Mouse (Mus musculus): Measurements from ENCODE around the gene Tmem245.

Tmem245 gene

DNA sequence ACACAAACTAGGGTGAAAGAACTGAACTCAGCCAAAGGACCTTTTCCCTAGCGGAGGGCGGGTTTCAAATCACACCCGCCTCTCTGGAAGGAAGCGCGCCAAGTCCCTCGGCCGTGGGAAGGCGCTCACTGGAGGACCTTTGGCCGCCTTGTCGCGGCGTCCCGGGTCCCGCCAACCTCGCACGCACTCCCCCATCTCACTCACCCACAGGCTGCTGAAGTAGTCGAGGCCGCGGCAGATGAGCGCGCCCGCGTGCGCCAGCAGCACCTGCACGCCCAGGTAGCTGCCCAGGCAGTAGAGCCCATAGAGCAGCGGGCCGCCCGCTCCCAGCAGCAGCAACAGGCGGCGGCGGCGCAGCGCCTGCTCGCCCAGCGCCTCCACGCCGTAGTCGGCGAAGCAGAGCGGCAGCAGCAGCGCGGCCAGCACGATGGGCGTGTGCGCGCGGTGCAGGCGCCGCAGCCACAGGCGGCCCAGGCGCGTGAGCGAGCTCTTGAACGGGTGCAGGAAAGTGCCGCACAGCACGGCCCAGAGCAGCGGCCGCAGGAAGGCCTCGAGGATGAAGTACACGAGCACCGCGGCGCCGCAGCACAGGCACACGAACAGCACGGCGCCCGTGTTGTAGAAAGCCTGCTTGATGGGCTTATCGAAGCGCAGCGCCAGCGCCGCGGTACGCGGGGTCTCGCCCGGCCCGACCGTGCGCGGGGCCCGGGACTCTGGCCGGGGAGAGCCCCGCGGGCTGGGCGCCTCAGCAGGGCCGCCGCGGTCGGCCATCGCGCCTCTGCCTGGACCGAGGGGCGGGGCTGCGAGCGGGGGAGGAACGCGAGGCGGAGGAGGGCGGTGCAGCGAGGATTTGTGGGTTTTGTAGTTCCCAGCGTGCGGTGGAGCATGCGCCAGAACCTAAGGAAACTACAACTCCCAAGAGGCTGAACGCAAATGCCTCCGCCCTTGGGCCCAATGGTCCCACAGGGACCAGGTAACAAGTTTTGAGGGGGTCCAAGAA is at the start of gene Tmem245:
TSS of gene Tmem245 (minus strand) at position 797 of the 1,000 bp plus-strand sequence.
- DNase-seq, result peak; percentile 98

DNA sequence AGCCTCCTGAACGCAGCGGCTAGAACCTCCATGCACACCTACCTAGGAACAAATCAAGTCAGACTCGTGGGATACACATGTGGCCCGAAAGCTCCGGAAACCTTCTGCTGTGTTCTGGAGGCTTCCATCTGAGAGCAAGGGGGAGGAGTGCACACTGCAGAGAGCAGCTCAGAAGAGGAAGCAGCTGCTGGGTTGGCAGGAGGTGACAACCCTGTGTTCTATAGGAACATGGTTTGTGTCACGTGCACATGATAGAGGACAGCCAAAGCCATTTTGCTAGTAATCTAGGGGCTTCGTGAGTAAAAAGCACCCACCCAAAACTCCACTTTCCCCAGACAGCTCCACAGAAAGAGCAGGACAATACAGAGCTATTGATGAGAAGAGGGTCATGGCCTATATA is 46.1 kb upstream of the Tmem245 start:
- DNase-seq, result no peak

DNA sequence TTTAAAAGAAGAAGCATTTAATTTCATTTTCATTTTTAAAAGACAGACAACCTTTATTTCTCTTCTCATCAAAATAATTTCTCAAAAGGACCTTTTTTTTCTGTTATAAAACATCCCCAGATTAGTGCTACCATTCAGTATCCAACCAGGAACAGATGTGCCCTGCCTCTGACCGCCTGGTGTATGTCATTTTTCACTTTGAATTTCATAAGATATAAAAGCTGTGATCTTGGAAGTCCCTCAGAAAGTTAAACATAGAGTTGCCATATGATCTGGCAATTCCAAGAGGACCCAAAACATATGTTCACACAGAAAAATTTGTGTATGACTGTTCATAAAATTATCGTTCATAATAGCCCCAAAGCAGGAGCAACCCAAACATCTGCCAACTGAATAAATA is 44.7 kb upstream of the Tmem245 start:
- peak; percentile 24 for DNase-seq

DNA sequence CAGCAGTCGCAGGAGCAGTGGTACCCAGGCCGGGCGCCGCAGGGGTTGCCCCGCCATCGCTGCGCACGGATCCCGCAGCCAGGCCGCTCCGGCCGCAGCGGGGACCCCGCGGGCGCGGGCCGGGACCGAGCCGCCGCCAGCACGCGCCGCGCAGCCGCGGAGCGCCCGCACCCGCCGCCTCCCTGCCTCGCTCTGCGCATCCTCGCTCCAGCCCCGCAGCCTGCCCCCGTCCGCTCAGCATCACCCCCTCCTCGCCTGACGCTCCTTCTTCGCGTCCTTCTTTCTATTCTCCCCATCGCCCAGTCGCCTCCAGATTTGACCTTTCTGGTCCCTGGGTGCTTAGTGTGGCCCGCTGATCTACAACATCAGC is 43.0 kb upstream of the Tmem245 start, which contains the start of gene Frrs1l:
TSS of gene Frrs1l (minus strand) at position 177 of the 370 bp plus-strand sequence.
- no peak for DNase-seq

DNA sequence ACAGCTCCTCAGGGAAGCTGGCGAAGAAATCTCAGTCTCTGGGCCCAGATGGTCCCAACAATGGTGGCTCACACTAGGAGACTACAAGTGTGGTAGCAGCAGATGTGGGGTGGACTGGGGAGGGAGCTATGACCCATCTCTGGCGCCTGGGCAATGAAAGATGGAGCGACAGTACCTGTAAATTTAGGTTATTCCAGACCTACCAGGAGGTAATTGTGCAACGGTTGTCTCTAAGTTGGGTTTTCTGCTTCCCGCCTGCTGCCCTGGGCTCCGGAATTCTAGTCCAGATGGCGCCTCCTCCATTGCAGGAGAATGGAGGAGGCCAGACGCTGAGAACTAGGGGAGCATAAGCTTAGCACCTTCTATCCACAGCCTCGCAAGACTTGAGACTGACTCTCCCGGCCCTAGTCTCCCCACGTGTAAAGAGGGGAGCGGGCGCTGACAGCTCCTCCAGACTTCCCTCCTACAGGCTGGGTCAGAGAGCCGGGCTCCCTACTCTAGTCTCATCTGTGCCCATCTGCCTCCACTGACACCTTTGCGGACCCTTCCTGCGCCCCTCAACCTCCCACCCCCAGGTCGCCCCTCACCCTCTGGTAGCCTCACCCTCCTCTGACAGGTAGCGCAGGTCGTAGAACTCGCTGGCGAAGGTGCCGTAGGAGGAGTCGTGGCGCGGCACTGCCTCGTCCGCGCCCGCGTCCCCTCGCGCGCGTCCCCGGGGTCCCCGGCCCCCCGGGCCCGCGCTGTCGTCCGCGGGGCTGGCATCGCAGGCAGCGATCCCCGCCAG is 42.4 kb upstream of the Tmem245 start:
- DNase-seq, result no peak

GRCm38 (mm10) chr4:56965586-56966179 is 18.4 kb upstream of the Tmem245 start:
- DNase-seq, result no peak

GRCm38 (mm10) chr4:56963687-56964086 is 16.4 kb upstream of the Tmem245 start:
- DNase-seq, result no peak

- DNase-seq, result no peak
Observed at GRCm38 (mm10) chr4:56961320-56961925, 14.2 kb upstream of the Tmem245 start.

GRCm38 (mm10) chr4:56957518-56957917 is 10.3 kb upstream of the Tmem245 start:
- DNase-seq, result no peak

DNA sequence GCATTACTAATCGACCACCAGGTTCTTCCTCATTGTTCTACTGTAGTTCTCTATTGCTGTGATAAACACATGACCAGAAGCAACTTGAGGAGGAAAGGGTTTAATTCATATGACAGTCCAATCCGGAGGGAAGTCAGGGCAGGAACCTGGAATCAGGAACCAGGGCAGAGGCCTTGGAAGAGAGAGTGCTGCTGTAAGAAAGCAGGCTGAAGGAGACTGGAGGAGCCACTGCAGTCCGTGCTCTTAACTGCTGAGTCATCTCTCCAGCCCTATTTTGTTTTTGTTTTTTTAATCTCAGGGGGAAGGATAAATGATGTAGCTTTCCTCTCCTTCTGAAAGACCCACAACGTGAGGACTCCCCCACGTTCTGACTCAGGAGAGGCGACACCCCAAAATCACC is 6.0 kb upstream of the Tmem245 start:
- no peak for DNase-seq

DNA sequence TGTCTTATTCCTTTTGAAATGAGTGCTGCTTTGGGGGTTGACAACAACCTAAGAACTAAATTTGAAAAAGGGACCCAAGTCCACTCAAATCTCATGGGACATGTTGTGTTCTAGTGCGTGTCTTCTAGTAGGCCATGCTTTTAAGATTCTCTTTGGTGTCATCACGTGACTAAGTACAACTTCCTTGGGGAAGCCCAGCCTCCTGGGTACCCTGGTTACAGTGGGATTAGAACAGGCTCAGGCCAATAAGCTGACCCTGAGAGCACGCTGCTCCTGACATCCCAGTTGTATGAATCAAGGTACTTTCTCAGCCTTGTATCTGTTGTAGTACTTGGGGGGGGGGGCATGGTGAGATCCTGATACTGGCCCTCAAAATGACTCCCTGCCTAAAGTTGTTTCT is 4.5 kb upstream of the Tmem245 start:
- DNase-seq, result no peak

DNA sequence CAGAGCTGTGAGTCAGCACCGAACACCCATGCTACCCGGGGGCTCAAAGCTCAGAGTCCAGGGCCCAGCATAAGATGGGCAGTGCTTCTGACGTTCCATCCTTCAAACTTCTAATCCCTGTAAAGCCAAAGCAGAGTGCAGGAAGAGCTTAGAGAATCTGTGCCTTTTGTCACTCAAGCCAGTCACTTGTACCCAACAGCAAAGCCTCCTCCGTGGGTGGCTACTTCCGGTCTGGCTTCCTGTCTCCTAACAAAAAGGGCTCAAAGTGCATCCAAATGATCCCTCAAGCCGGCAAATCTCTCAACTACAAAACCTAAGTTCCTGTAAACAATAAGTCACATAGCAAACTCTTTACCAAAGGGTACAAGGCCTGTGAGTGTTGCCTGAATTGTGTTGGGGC is 2.3 kb upstream of the Tmem245 start:
- DNase-seq, result no peak

DNA sequence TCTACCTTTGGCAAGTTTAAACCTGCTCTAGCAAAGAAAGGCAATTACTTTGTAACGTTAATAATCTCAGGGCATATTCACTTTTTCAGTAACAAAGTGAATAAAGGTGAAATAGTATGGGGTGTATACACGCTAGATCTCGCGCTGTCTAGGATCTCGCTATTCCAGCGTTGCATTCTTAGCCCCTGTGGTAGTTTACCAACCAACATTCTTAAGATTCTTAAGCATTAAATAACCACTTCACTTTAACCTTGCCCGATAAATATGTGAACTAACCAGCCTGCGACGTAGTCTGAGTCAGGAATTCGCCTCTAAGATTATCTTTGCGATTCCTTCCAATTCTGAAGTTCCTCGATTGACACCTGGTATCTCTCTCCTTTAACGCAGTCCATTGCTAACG is 1.1 kb downstream of the Tmem245 start:
- DNase-seq, result peak; percentile 43

DNA sequence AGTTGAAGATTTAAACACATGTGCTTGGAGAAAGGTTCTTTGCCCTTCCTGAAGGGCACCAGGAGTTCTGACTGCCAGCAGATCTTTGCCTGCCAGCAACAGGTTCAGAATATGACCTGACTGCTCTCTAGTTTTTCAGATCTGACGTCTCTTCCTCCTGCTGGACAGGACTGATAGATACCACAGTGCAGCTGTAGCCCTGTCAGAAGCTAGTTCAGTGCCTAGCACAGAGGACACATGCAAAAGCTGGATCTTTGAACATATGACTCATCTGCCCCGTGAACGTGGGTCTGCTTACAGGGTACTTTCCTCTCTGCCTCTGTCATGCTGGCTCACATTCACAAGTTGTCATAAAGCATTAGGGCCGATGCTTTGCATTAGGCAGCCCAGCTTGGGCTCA is 3.0 kb downstream of the Tmem245 start:
- no peak for DNase-seq

DNA sequence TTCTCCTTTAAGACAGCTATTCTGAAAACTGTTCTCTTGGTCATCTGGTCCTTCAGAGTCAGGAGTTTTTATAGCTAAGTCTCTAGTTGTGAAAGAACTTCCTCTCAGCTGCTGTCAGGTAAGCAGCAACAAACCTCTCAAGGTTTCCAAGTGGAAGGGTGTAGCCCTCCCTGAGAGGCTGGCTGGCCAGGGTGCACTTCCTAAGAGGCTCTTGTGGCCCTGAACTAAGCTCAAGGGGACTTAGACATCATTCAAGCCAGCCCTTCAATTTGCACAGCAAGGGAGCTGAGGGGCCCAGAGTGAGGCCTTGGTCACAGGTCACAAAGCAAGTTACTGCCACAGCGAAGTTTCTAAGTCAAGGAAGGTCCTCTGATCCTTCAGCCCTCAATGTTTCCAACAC is 4.0 kb downstream of the Tmem245 start:
- peak; percentile 87 for DNase-seq

- DNase-seq, result peak; percentile 45
Observed at GRCm38 (mm10) chr4:56942567-56942966, 4.7 kb downstream of the Tmem245 start.

GRCm38 (mm10) chr4:56941481-56941880 is 5.8 kb downstream of the Tmem245 start:
- DNase-seq, result no peak

- DNase-seq, result peak; percentile 54
Observed at GRCm38 (mm10) chr4:56937136-56937535, 10.1 kb downstream of the Tmem245 start.

GRCm38 (mm10) chr4:56935327-56935726 is 11.9 kb downstream of the Tmem245 start:
- no peak for DNase-seq

DNA sequence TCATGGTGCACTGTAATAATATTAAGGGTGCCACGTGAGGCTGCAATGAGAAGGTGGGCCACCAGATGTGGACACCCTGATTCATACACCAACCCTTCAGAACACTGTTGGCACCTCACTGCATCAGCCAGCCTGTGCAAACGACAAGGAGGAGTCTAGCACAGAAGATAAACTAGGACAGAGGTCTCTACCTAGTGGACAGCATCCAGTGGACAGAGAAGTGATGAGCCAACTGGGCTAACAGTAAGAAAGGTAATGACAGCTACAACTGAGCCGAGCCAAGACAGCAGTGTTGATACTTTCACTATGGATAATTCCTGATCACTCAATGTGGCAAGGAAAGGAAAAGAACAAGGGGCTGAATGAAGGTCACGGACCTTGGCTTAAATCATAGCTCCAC is 14.1 kb downstream of the Tmem245 start:
- DNase-seq, result no peak

GRCm38 (mm10) chr4:56932096-56932495 is 15.1 kb downstream of the Tmem245 start:
- DNase-seq, result no peak

DNA sequence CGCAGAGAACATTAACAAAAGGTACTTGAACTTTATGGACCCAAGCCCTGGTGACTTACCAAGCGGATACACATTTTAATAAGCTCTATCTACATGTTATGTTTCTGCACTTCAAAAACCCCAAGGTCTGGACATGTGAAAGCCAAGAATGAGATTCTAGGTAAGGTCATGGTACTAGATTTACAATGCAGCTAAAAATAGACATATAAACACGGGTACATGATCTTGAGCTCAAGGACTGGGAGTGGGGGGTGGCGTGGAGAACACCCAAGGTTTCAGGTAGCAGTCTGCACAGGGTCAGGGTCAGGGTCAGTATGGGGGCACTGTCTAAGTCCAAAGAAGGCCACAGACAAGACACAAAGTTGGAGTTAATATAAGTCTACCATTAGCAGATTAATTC is 16.9 kb downstream of the Tmem245 start:
- DNase-seq, result no peak

GRCm38 (mm10) chr4:56926971-56927370 is 20.3 kb downstream of the Tmem245 start:
- no peak for DNase-seq
